Mouse (Mus musculus) induced T-regulatory cell, adult 2 months (primary cell): ENCODE data around the gene Taar8b.
A peak's percentile ranks its signal among the peaks of the same experiment; 100 is the strongest.
"Not testable (repeated sequence)": the region's sequence is repeated elsewhere in the genome, so short reads cannot be mapped to it uniquely, and the experiment has no call there.

Source experiments
- DNase-seq: peaks from one replicate; pipeline ENCODE4 v3.0.0-alpha.2; 2012; ENCODE audit warnings: low read depth

The Taar8b gene

GRCm38 (mm10) chr10:24092194-24092593, at the start of gene Taar8b:
Gene Taar8b, minus strand, starts transcription at chr10:24092294.
- DNase-seq = no peak

- DNase-seq = no peak
Observed at GRCm38 (mm10) chr10:24138623-24139261, 46.6 kb upstream of the Taar8b start.

GRCm38 (mm10) chr10:24134071-24134645, 42.1 kb upstream of the Taar8b start:
- no peak for DNase-seq

GRCm38 (mm10) chr10:24133132-24133531, 41.0 kb upstream of the Taar8b start:
- no peak for DNase-seq

- no peak for DNase-seq
Observed at GRCm38 (mm10) chr10:24132273-24132672, 40.2 kb upstream of the Taar8b start.

GRCm38 (mm10) chr10:24131451-24132262, 39.6 kb upstream of the Taar8b start:
- DNase-seq = peak; percentile 82

- peak; percentile 59 for DNase-seq
Observed at GRCm38 (mm10) chr10:24111116-24111778, 19.2 kb upstream of the Taar8b start.

GRCm38 (mm10) chr10:24109434-24109833, 17.3 kb upstream of the Taar8b start, which contains the start of gene Taar9:
Gene Taar9, minus strand, starts transcription at chr10:24109534.
- not testable (repeated sequence) for DNase-seq

GRCm38 (mm10) chr10:24108236-24108635, 16.1 kb upstream of the Taar8b start:
- DNase-seq = no peak

GRCm38 (mm10) chr10:24107747-24108146, 15.7 kb upstream of the Taar8b start:
- DNase-seq = no peak

- not testable (repeated sequence) for DNase-seq
Observed at GRCm38 (mm10) chr10:24103299-24103698, 11.2 kb upstream of the Taar8b start.

GRCm38 (mm10) chr10:24101812-24102211, 9.7 kb upstream of the Taar8b start, which contains the start of gene Taar8c:
Gene Taar8c, minus strand, starts transcription at chr10:24101912.
- not testable (repeated sequence) for DNase-seq

GRCm38 (mm10) chr10:24097010-24097409, 4.9 kb upstream of the Taar8b start:
- not testable (repeated sequence) for DNase-seq

GRCm38 (mm10) chr10:24087168-24087567, 4.9 kb downstream of the Taar8b start:
- DNase-seq = no peak

- DNase-seq = no peak
Observed at GRCm38 (mm10) chr10:24086555-24086954, 5.5 kb downstream of the Taar8b start.

GRCm38 (mm10) chr10:24085936-24086335, 6.2 kb downstream of the Taar8b start:
- no peak for DNase-seq

GRCm38 (mm10) chr10:24080166-24080565, 11.9 kb downstream of the Taar8b start:
- DNase-seq = peak; percentile 4

GRCm38 (mm10) chr10:24076200-24076599, 15.9 kb downstream of the Taar8b start, which contains the start of gene Taar8a:
Gene Taar8a, plus strand, starts transcription at chr10:24076500.
- not testable (repeated sequence) for DNase-seq

- DNase-seq = not testable (repeated sequence)
Observed at GRCm38 (mm10) chr10:24074751-24075150, 17.3 kb downstream of the Taar8b start.

GRCm38 (mm10) chr10:24058986-24059385, 33.1 kb downstream of the Taar8b start:
- no peak for DNase-seq

- no peak for DNase-seq
Observed at GRCm38 (mm10) chr10:24052039-24052438, 40.1 kb downstream of the Taar8b start.

- DNase-seq = no peak
Observed at GRCm38 (mm10) chr10:24049210-24049609, 42.9 kb downstream of the Taar8b start, which contains the start of gene Taar7f. Gene Taar7f, plus strand, starts transcription at chr10:24049510.
